Mouse (Mus musculus): ENCODE results near the gene Igsf9. TPM values are rescaled to one million over a fixed set of nuclear protein-coding genes. Genes with fewer than 3 reads are reported as not detected.

The Igsf9 gene
- polyA plus RNA-seq, 1 experiment from 2014 or later = 82.2 TPM

- no peaks in the 10 kb centered on the region for H3K9me3 ChIP-seq (replicated peaks)
- no peak overlapping the region for H3K27ac ChIP-seq
- H3K9ac ChIP-seq = no peak overlapping the region
- no peak for ATAC-seq (ENCODE audit: low FRiP score)
- 79% methylated on average over 23 of the region's 23 CpGs for WGBS
- no peak overlapping the region for H3K4me3 ChIP-seq
- no peaks in the 10 kb centered on the region for H3K36me3 ChIP-seq
- 0 out of 2 replicates have a peak, but pooled peaks cover 4% of the 10 kb centered on the region for H3K27me3 ChIP-seq
- peaks cover 12% of the 10 kb centered on the region for H3K4me1 ChIP-seq
- no peak overlapping the region for H3K4me2 ChIP-seq (replicated peaks)
Measured at GRCm38 (mm10) chr1:172526380-172527081, 44.9 kb downstream of the Igsf9 start.

- H3K9me3 ChIP-seq (replicated peaks) = no peaks in the 10 kb centered on the region
- no peak overlapping the region for H3K4me3 ChIP-seq
- WGBS = 94% methylated on average over 10 of the region's 10 CpGs
- no peak for ATAC-seq (ENCODE audit: low FRiP score)
- no peaks in the 10 kb centered on the region for H3K36me3 ChIP-seq
- peaks cover 7% of the 10 kb centered on the region; the same call in 1 of the 2 replicates for H3K27me3 ChIP-seq
- H3K9ac ChIP-seq = no peak overlapping the region
- H3K4me1 ChIP-seq = peaks cover 18% of the 10 kb centered on the region
- no peak overlapping the region for H3K4me2 ChIP-seq (replicated peaks)
- H3K27ac ChIP-seq = no peak overlapping the region
Measured at GRCm38 (mm10) chr1:172527431-172527830, 45.8 kb downstream of the Igsf9 start.

- Histone ChIP-seq H3K9me3 (replicated peaks) (no peaks in the 10 kb centered on the region), H3K9ac (no peak overlapping the region), H3K36me3 (no peaks in the 10 kb centered on the region), H3K27ac (no peak overlapping the region), H3K27me3 (peaks cover 7% of the 10 kb centered on the region; the same call in 1 of the 2 replicates), H3K4me1 (peaks cover 22% of the 10 kb centered on the region), H3K4me3 (no peak overlapping the region), H3K4me2 (replicated peaks) (no peak overlapping the region)
- 8% methylated on average over 7 of the region's 7 CpGs for WGBS
- peak; percentile 59 for ATAC-seq (ENCODE audit: low FRiP score)
Measured at GRCm38 (mm10) chr1:172528701-172529100, 47.1 kb downstream of the Igsf9 start.

- Histone ChIP-seq H3K4me3 (no peak overlapping the region), H3K4me1 (peaks cover 15% of the 10 kb centered on the region), H3K9me3 (replicated peaks) (no peaks in the 10 kb centered on the region), H3K4me2 (replicated peaks) (no peak overlapping the region), H3K27ac (no peak overlapping the region), H3K36me3 (no peaks in the 10 kb centered on the region), H3K27me3 (peaks cover 12% of the 10 kb centered on the region; the same call in 1 of the 2 replicates), H3K9ac (no peak overlapping the region)
- WGBS = 34% methylated on average over 8 of the region's 8 CpGs
- ATAC-seq (ENCODE audit: low FRiP score) = no peak
Measured at GRCm38 (mm10) chr1:172530544-172531220, 49.1 kb downstream of the Igsf9 start.

- H3K27me3 ChIP-seq = peaks cover 12% of the 10 kb centered on the region; the same call in 1 of the 2 replicates
- peak; percentile 49 for ATAC-seq (ENCODE audit: low FRiP score)
- peak overlapping the region; percentile 18; the same call in 1 of the 2 replicates for H3K4me3 ChIP-seq
- no peak overlapping the region for H3K27ac ChIP-seq
- no peaks in the 10 kb centered on the region for H3K9me3 ChIP-seq (replicated peaks)
- H3K4me2 ChIP-seq (replicated peaks) = peak overlapping the region; percentile 46
- H3K9ac ChIP-seq = no peak overlapping the region
- H3K36me3 ChIP-seq = no peaks in the 10 kb centered on the region
- WGBS = under 1% methylated on average over 13 of the region's 13 CpGs
- H3K4me1 ChIP-seq = peaks cover 15% of the 10 kb centered on the region
Measured at GRCm38 (mm10) chr1:172532551-172532950, 51.0 kb downstream of the Igsf9 start.

- Histone ChIP-seq H3K4me3 (no peak overlapping the region), H3K4me1 (peaks cover 18% of the 10 kb centered on the region), H3K27me3 (peaks cover 12% of the 10 kb centered on the region; the same call in 1 of the 2 replicates), H3K4me2 (replicated peaks) (no peak overlapping the region), H3K9ac (no peak overlapping the region), H3K9me3 (replicated peaks) (no peaks in the 10 kb centered on the region), H3K36me3 (no peaks in the 10 kb centered on the region), H3K27ac (no peak overlapping the region)
- 82% methylated on average over 16 of the region's 16 CpGs for WGBS
- ATAC-seq (ENCODE audit: low FRiP score) = no peak
Measured at GRCm38 (mm10) chr1:172535116-172535515, 53.5 kb downstream of the Igsf9 start.

GRCm38 (mm10) chr1:172539827-172540226, 58.2 kb downstream of the Igsf9 start:
- H3K4me3 ChIP-seq = no peak overlapping the region
- no peaks in the 10 kb centered on the region for H3K36me3 ChIP-seq
- no peak overlapping the region for H3K4me2 ChIP-seq (replicated peaks)
- no peak for ATAC-seq (ENCODE audit: low FRiP score)
- no peak overlapping the region for H3K9ac ChIP-seq
- no peak overlapping the region for H3K27ac ChIP-seq
- WGBS = 68% methylated on average over 6 of the region's 6 CpGs
- H3K4me1 ChIP-seq = peaks cover 7% of the 10 kb centered on the region
- H3K27me3 ChIP-seq = no peaks in the 10 kb centered on the region
- no peaks in the 10 kb centered on the region for H3K9me3 ChIP-seq (replicated peaks)

- no peak overlapping the region for H3K4me3 ChIP-seq
- no peak overlapping the region for H3K9ac ChIP-seq
- H3K36me3 ChIP-seq = no peaks in the 10 kb centered on the region
- H3K9me3 ChIP-seq (replicated peaks) = no peaks in the 10 kb centered on the region
- H3K4me2 ChIP-seq (replicated peaks) = no peak overlapping the region
- no peak for ATAC-seq (ENCODE audit: low FRiP score)
- no peak overlapping the region for H3K27ac ChIP-seq
- peaks cover 7% of the 10 kb centered on the region for H3K4me1 ChIP-seq
- 57% methylated on average over 11 of the region's 11 CpGs for whole genome bisulfite sequencing
- H3K27me3 ChIP-seq = no peaks in the 10 kb centered on the region
Measured at GRCm38 (mm10) chr1:172540283-172540820, 58.8 kb downstream of the Igsf9 start.

GRCm38 (mm10) chr1:172546062-172546461, 64.5 kb downstream of the Igsf9 start:
- Histone ChIP-seq H3K9ac (no peak overlapping the region), H3K4me1 (peaks cover 19% of the 10 kb centered on the region), H3K4me3 (no peak overlapping the region), H3K27ac (no peak overlapping the region), H3K36me3 (no peaks in the 10 kb centered on the region), H3K27me3 (no peaks in the 10 kb centered on the region; the same call in 1 of the 2 replicates), H3K4me2 (replicated peaks) (no peak overlapping the region), H3K9me3 (replicated peaks) (no peaks in the 10 kb centered on the region)
- ATAC-seq (ENCODE audit: low FRiP score) = no peak
- 95% methylated on average over 4 of the region's 4 CpGs for WGBS

Other genes with a start within 250 kb of the Igsf9 start
- gene Atp1a4, start 223.4 kb upstream of the Igsf9 start, polyA plus RNA-seq (2016; fragmentation: Nextera tagmentation; extraction: Ambion mirVana) = not detected in 2 replicates
- 147 and 159 TPM in 2 replicates for gene Igsf8, start 220.1 kb upstream of the Igsf9 start, polyA plus RNA-seq (2016; fragmentation: Nextera tagmentation; extraction: Ambion mirVana)
- gene Atp1a2, start 183.7 kb upstream of the Igsf9 start, polyA plus RNA-seq (2016; fragmentation: Nextera tagmentation; extraction: Ambion mirVana) = 13.7 and 16.1 TPM in 2 replicates
- gene Kcnj9, start 152.5 kb upstream of the Igsf9 start, polyA plus RNA-seq (2016; fragmentation: Nextera tagmentation; extraction: Ambion mirVana) = 1.2 and 2.0 TPM in 2 replicates
- 0.53 and 0.83 TPM in 2 replicates for gene Kcnj10, start 140.6 kb upstream of the Igsf9 start, polyA plus RNA-seq (2016; fragmentation: Nextera tagmentation; extraction: Ambion mirVana)
- gene Pigm, start 105.2 kb upstream of the Igsf9 start, polyA plus RNA-seq (2016; fragmentation: Nextera tagmentation; extraction: Ambion mirVana) = 9.4 and 9.8 TPM in 2 replicates
- 0.27 and 0.40 TPM in 2 replicates for gene Slamf9, start 6.4 kb upstream of the Igsf9 start, polyA plus RNA-seq (2016; fragmentation: Nextera tagmentation; extraction: Ambion mirVana)
- 53.2 and 64.5 TPM in 2 replicates for gene Tagln2, start 18.3 kb downstream of the Igsf9 start, polyA plus RNA-seq (2016; fragmentation: Nextera tagmentation; extraction: Ambion mirVana)
- gene Cfap45, start 39.0 kb downstream of the Igsf9 start, polyA plus RNA-seq (2016; fragmentation: Nextera tagmentation; extraction: Ambion mirVana) = 3.3 and 4.4 TPM in 2 replicates
- gene Vsig8, start 74.2 kb downstream of the Igsf9 start, polyA plus RNA-seq (2016; fragmentation: Nextera tagmentation; extraction: Ambion mirVana) = 0.41 TPM in 1 of 2 replicates, not detected in the other
- not detected in 2 replicates for gene Slamf8, start 108.8 kb downstream of the Igsf9 start, polyA plus RNA-seq (2016; fragmentation: Nextera tagmentation; extraction: Ambion mirVana)
- 0.34 TPM in 1 of 2 replicates, not detected in the other for gene Fcrl6, start 120.8 kb downstream of the Igsf9 start, polyA plus RNA-seq (2016; fragmentation: Nextera tagmentation; extraction: Ambion mirVana)
- 7.9 and 8.6 TPM in 2 replicates for gene Dusp23, start 151.2 kb downstream of the Igsf9 start, polyA plus RNA-seq (2016; fragmentation: Nextera tagmentation; extraction: Ambion mirVana)
- gene Crp, start 216.3 kb downstream of the Igsf9 start, polyA plus RNA-seq (2016; fragmentation: Nextera tagmentation; extraction: Ambion mirVana) = not detected in 2 replicates

All from hindbrain, embryonic 12.5 days (tissue).